ENCODE assay signal across 15 mouse cellular contexts in the genomic region with DNA sequence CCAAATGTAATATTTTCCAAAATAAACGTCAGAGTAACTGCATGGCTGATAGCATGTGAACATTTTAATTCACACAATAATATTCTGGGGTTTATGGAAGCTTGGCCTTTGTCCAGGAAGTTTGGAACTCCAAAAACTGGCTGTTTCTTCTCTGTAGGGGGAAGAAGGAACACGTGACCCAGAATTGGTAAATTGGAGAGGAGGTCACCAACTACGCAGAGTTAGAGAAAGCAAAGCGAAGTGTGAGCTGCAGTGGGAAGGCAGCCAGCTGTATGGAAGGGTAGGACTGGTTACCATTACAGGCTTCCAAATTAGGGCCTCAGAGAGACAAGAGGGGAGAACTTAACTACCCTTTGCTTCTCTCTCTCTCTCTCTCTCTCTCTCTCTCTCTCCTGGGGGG. TPM values are rescaled to one million over a fixed set of nuclear protein-coding genes. Genes with fewer than 3 reads are reported as not detected.
A peak's percentile ranks its signal among the peaks of the same experiment; 100 is the strongest.
DNase-seq lines count a peak whose midpoint lies in the region; ATAC-seq and TF ChIP-seq lines count a peak whose summit lies in the region.
"Had no signal": no experiment of that assay in that cellular context is flagged by ENCODE, and none has a peak within 500 bp of the region (broad histone marks: within the 10 kb centered on the region; RNA-seq: fewer than 3 reads in every experiment).

No protein-coding gene starts in this region.

- no peaks in the 10 kb centered on the region for H3K9me3 ChIP-seq in heart, embryonic 15.5 days (replicated peaks)
- no peaks in the 10 kb centered on the region for H3K9me3 ChIP-seq in midbrain, embryonic 11.5 days (ENCODE audit: control insufficient read depth, low read length)
- no peaks in the 10 kb centered on the region for H3K9me3 ChIP-seq in midbrain, embryonic 13.5 days
- no peaks in the 10 kb centered on the region for H3K9me3 ChIP-seq in embryonic facial prominence, embryonic 12.5 days
- H3K9me3 ChIP-seq: hindbrain, embryonic 13.5 days; midbrain, embryonic 15.5 days; neural tube, embryonic 13.5 days had no signal

- intact Hi-C loops in left cerebral cortex, adult 2 months (cut with DNase I) = no loop called here

- H3K4me1 ChIP-seq in heart, embryonic 15.5 days (replicated peaks) = 0 out of 2 replicates have a peak, but pooled peaks cover 3% of the 10 kb centered on the region
- no peaks in the 10 kb centered on the region; the same call in 1 of the 2 replicates for H3K4me1 ChIP-seq in midbrain, embryonic 11.5 days (ENCODE audit: control insufficient read depth, insufficient read depth, low read length)
- no peaks in the 10 kb centered on the region for H3K4me1 ChIP-seq in midbrain, embryonic 13.5 days (replicated peaks)
- H3K4me1 ChIP-seq in embryonic facial prominence, embryonic 12.5 days = peaks cover 20% of the 10 kb centered on the region
- H3K4me1 ChIP-seq: hindbrain, embryonic 13.5 days; midbrain, embryonic 15.5 days; neural tube, embryonic 13.5 days had no signal

- no peak for ATAC-seq in heart, embryonic 15.5 days (replicated peaks; ENCODE audit: insufficient number of reproducible peaks, insufficient read depth, low FRiP score, low read depth)
- no peak for ATAC-seq in midbrain, embryonic 11.5 days (ENCODE audit: low FRiP score)
- no peak for ATAC-seq in midbrain, embryonic 13.5 days
- peak; percentile 91 for ATAC-seq in embryonic facial prominence, embryonic 12.5 days (ENCODE audit: insufficient number of reproducible peaks, insufficient read depth, low FRiP score, low TSS enrichment)
- ATAC-seq: forebrain, embryonic 14.5 days; midbrain, embryonic 15.5 days had no signal

- peak overlapping the region; percentile 24 for H3K27ac ChIP-seq in heart, embryonic 15.5 days
- H3K27ac ChIP-seq in midbrain, embryonic 11.5 days (ENCODE audit: low read depth, low read length) = no peak overlapping the region
- H3K27ac ChIP-seq in midbrain, embryonic 13.5 days = no peak overlapping the region
- no peak overlapping the region; the same call in 1 of the 2 replicates for H3K27ac ChIP-seq in embryonic facial prominence, embryonic 12.5 days
- no peak overlapping the region for H3K27ac ChIP-seq in left cerebral cortex, adult 2 months
- H3K27ac ChIP-seq: hindbrain, embryonic 13.5 days; midbrain, embryonic 15.5 days; neural tube, embryonic 13.5 days had no signal

- no peak for DNase-seq in heart, adult 9 months (ENCODE audit: low spot score in 2 of 2)
- peak; percentile 74 for DNase-seq in midbrain, embryonic 11.5 days (ENCODE audit: low spot score, missing footprints)
- peak; percentile 24 for DNase-seq in lung, postnatal 25 days (ENCODE audit: low spot score)
- no peak for DNase-seq in retina, postnatal 1 day
- no peak for DNase-seq in left cerebral cortex, adult 2 months (ENCODE audit: extremely low spot score in 1 of 2, low spot score in 2 of 2)
- DNase-seq: gastrocnemius, postnatal 14 days; kidney, adult 9 months; right cerebral cortex, postnatal 14 days had no signal

- no peak overlapping the region for H3K4me3 ChIP-seq in heart, embryonic 15.5 days
- H3K4me3 ChIP-seq in midbrain, embryonic 11.5 days (ENCODE audit: low read depth, low read length) = no peak overlapping the region
- no peak overlapping the region for H3K4me3 ChIP-seq in midbrain, embryonic 13.5 days (replicated peaks)
- H3K4me3 ChIP-seq in embryonic facial prominence, embryonic 12.5 days = no peak overlapping the region
- no peak overlapping the region for H3K4me3 ChIP-seq in left cerebral cortex, adult 2 months
- H3K4me3 ChIP-seq: hindbrain, embryonic 13.5 days; midbrain, embryonic 15.5 days; neural tube, embryonic 13.5 days had no signal

- no peaks in the 10 kb centered on the region for H3K27me3 ChIP-seq in heart, embryonic 15.5 days
- H3K27me3 ChIP-seq in midbrain, embryonic 11.5 days (ENCODE audit: control insufficient read depth, insufficient read depth, low read length) = no peaks in the 10 kb centered on the region; the same call in 1 of the 2 replicates
- peaks cover 12% of the 10 kb centered on the region for H3K27me3 ChIP-seq in midbrain, embryonic 13.5 days
- H3K27me3 ChIP-seq in embryonic facial prominence, embryonic 12.5 days = no peaks in the 10 kb centered on the region
- H3K27me3 ChIP-seq: hindbrain, embryonic 13.5 days; midbrain, embryonic 15.5 days; neural tube, embryonic 13.5 days had no signal

- no peaks in the 10 kb centered on the region for H3K36me3 ChIP-seq in heart, embryonic 15.5 days
- no peaks in the 10 kb centered on the region for H3K36me3 ChIP-seq in midbrain, embryonic 11.5 days (ENCODE audit: control insufficient read depth, insufficient read depth, low read length)
- no peaks in the 10 kb centered on the region for H3K36me3 ChIP-seq in midbrain, embryonic 13.5 days
- H3K36me3 ChIP-seq in embryonic facial prominence, embryonic 12.5 days = no peaks in the 10 kb centered on the region
- H3K36me3 ChIP-seq: hindbrain, embryonic 13.5 days; midbrain, embryonic 15.5 days; neural tube, embryonic 13.5 days had no signal

- 50% methylated on average over 4 of the region's 4 CpGs for WGBS in heart, embryonic 15.5 days
- 84% methylated on average over 4 of the region's 4 CpGs for WGBS in midbrain, embryonic 11.5 days
- 79% methylated on average over 4 of the region's 4 CpGs for whole genome bisulfite sequencing in midbrain, embryonic 13.5 days
- WGBS in embryonic facial prominence, embryonic 12.5 days = 22% methylated on average over 4 of the region's 4 CpGs

- TF ChIP-seq CTCF in left cerebral cortex, adult 2 months (IDR thresholded peaks at IDR 0.05) = no peak

- no peak overlapping the region for H3K4me2 ChIP-seq in heart, embryonic 15.5 days
- no peak overlapping the region for H3K4me2 ChIP-seq in midbrain, embryonic 11.5 days
- H3K4me2 ChIP-seq in midbrain, embryonic 13.5 days (replicated peaks) = no peak overlapping the region
- no peak overlapping the region for H3K4me2 ChIP-seq in embryonic facial prominence, embryonic 12.5 days (replicated peaks)
- H3K4me2 ChIP-seq: hindbrain, embryonic 13.5 days; midbrain, embryonic 15.5 days; neural tube, embryonic 13.5 days had no signal

- no peak overlapping the region for H3K9ac ChIP-seq in heart, embryonic 15.5 days
- no peak overlapping the region for H3K9ac ChIP-seq in midbrain, embryonic 11.5 days (ENCODE audit: low read length)
- no peak overlapping the region for H3K9ac ChIP-seq in midbrain, embryonic 13.5 days (replicated peaks)
- H3K9ac ChIP-seq in embryonic facial prominence, embryonic 12.5 days = no peak overlapping the region
- H3K9ac ChIP-seq: hindbrain, embryonic 13.5 days; midbrain, embryonic 15.5 days; neural tube, embryonic 13.5 days had no signal

RNA-seq across cellular contexts. Expression of a gene that starts 47.7 kb away (rescaled TPM):
- 25.8 and 26.1 TPM in 2 replicates for polyA plus RNA-seq in heart, embryonic 15.5 days (2015; fragmentation: Nextera tagmentation; extraction: Ambion mirVana)
- polyA plus RNA-seq in midbrain, embryonic 11.5 days (2014; fragmentation: Nextera tagmentation; extraction: Ambion mirVana) = 15.1 and 16.7 TPM in 2 replicates
- 18.2 and 21.4 TPM in 2 replicates for polyA plus RNA-seq in midbrain, embryonic 13.5 days (2015; fragmentation: Nextera tagmentation; extraction: Ambion mirVana)
- polyA plus RNA-seq in embryonic facial prominence, embryonic 12.5 days (2016; fragmentation: Nextera tagmentation; extraction: Ambion mirVana) = 22.7 and 23.0 TPM in 2 replicates
- total RNA-seq in left cerebral cortex, adult 2 months (2021) = 10 to 100 TPM; 64.7 to 65.6 TPM

RNA-seq across cellular contexts. Expression of a gene that starts 47.8 kb away (rescaled TPM):
- polyA plus RNA-seq in heart, embryonic 15.5 days (2015; fragmentation: Nextera tagmentation; extraction: Ambion mirVana) = 9.3 and 10.0 TPM in 2 replicates
- 2.0 and 2.6 TPM in 2 replicates for polyA plus RNA-seq in midbrain, embryonic 11.5 days (2014; fragmentation: Nextera tagmentation; extraction: Ambion mirVana)
- 1.2 and 1.3 TPM in 2 replicates for polyA plus RNA-seq in midbrain, embryonic 13.5 days (2015; fragmentation: Nextera tagmentation; extraction: Ambion mirVana)
- 13.2 and 15.2 TPM in 2 replicates for polyA plus RNA-seq in embryonic facial prominence, embryonic 12.5 days (2016; fragmentation: Nextera tagmentation; extraction: Ambion mirVana)
- total RNA-seq in left cerebral cortex, adult 2 months (2021) = 1 to 10 TPM; 7.0 to 8.4 TPM

Comparison
In these comparisons a context has a peak if more than half of its experiments do, and no peak if none do; other contexts are left out.
1. DNase-seq: peak in midbrain, embryonic 11.5 days (single experiment) and lung, postnatal 25 days (single experiment); none in heart, adult 9 months (0 of 2), retina, postnatal 1 day (single experiment) and left cerebral cortex, adult 2 months (0 of 2).